Mouse (Mus musculus) kidney, adult 18-20 months (tissue): ENCODE measurements around the gene Gan.

ENCODE experiments used
- DNase-seq: peaks from one replicate; pipeline ENCODE4 v3.0.0; 2021

Gene Gan

DNA sequence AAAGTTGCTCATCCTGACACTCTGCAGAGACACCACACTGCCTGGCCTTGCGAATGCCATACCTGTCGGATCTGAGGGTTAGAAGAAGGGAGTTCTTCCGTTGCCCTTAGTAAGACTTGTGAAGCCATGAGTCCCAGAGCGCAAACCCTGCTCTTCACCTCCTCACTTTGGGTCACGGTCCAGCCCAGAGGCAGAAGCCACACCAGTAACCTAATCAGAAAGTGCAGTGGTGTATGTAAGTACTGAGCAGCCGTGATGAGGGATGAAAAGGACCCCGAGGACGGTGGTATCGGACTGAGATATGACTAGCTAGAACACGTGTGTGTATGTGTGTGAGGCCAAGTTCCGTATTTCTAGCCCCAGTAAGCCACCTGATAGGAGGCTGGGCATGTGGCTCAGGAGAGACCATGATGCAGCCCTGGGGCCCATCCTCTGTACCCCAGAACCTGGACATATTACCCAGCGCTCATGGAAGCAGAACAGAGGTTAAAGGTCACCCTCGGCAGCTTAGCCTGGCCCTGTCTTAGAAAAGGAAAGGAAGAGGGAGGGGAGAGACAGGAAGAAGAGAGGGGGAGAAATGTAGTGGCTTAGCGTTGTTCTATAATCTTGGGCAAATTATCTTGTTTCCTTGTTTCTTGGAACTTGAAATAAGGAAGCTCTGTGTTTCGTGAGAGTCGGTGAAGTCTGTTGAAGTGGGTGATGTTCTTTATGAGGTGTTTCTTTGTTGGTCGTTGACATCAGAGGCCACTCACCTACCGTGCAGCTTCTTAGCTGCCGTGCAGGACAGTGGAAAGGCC is 43.5 kb downstream of the Gan start:
- no peak for DNase-seq

DNA sequence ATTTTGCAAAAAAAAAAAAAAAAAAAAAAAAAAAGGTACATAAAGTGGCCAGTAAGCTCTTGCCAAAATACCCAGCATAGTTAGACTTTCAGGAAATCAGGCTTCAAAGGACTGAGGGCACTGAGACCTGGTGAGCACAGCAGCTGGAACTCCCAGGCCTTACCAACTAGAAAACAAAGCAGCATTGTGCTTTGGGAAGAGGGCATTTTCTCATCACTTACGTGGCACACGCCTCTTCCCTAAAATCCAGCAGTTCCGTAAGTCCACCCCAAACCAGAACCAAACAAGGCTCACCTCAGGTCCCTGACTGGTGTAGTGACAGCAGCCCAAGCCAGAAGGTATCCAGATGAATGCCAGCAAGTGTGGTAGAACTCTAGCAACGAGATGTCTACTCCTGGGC is 45.1 kb downstream of the Gan start:
- no peak for DNase-seq

DNA sequence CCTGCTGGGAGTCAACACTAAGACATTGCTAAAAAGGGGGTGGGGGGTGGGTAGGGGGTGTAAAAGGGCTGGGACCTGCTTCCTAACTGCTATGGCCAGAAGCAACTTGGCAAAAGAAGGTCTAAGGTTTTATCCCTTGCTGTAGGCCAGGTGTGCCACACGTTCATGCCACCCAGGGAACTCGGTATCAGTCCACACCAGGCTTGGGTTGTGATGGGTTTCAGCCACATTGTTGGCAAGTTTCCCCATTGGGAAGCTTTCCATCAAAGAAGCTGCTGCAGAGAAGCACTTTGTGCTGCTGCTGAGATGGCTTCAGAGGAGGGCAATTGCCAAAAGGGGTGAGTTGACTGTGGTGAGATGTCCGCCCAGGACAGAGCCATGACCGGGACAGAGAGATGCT is 47.9 kb downstream of the Gan start:
- DNase-seq = no peak

DNA sequence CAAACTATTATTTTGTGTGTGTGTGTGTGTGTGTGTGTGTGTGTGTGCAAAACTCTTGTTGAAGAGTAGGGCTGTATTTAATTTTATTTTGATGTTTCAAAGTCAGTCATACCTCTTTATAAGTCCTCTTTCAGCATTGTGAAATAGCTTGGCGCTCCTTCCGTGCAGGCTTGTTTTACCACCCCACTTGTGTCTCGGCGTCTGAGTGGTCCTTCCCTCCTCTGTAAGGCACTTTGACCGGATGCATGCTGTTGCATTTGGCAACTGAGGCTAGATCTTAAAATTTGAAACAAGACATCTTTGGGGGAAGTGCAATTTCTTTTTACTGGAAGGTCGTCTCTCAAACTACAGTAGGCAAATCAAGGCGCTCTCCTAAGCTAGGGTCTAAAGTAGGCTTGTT is 48.7 kb downstream of the Gan start:
- no peak for DNase-seq

DNA sequence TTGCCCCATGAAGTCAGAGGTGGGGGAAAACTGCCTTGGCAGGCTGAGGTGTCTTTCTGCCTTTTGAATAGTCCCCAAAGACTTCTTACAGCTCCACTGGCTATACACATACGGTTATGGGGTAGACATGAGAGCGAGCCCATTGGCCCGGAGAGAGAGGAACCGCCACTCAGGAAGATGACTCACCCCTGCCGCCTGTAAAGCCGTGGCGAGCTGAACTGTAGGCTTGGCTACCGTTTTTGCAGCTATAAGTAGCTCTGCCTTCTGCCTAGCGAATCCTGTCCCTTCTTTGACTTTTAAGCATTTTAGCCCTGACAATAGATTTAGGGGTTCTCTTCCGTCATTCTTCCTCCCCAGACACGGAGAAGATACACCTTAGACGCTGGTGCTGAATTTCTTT is 51.2 kb downstream of the Gan start:
- DNase-seq = no peak

DNA sequence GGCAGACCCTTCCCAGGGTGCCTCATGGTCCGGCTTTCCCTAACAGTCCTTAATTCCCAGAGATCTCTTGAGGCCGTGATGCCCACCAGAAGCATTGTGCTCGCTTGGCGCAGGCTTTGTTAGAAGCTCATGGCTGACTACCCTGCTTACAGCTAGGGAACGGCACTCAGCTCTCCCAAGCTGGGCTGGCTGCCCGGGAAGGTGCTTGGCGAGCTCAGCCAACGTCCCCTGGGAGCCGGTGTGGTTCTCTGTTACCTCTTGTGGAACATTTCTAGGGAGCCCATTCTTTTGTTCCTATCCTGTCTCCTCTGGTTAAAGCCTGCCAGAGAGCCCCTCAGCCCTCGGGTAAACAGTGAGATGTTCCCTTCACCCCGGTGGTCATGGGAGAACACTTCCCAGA is 54.2 kb downstream of the Gan start:
- DNase-seq = no peak

DNA sequence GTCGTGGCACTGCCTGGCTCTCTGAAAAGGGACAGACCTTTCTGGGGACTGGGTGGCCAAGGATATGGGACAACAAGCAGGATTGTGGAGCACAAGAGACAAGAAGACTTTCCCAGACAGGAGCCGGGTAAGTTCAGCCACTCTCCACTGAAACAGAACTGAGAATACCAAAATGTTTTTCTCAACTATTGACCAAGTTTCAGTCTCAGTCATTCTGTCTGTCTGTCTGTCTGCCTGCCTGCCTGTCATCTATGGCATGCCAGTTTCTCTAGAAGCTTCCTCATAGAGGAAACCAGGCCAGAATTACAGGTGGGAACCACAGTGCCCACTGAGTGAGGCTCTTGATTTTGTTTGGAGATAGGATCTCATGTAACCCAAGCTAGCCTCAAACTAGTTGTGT is 59.8 kb downstream of the Gan start:
- no peak for DNase-seq

DNA sequence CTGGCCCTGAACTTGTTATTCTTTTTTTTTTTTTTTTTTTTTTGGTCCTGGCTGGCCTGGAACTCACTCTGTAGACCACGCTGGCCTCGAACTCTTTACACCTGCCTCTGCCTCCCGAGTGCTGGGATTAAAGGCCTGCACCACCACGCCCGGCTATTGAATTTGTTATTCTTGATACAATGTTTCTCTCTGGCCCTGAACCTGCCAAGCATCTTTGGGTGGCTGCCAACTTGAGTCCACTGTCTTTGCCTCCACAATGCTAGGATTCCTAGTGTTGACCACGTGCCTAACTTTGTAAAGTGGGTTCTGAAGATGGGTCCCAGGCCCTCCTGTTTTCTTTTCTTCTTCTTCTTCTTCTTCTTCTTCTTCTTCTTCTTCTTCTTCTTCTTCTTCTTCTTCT is 64.5 kb downstream of the Gan start:
- DNase-seq = peak; percentile 25

DNA sequence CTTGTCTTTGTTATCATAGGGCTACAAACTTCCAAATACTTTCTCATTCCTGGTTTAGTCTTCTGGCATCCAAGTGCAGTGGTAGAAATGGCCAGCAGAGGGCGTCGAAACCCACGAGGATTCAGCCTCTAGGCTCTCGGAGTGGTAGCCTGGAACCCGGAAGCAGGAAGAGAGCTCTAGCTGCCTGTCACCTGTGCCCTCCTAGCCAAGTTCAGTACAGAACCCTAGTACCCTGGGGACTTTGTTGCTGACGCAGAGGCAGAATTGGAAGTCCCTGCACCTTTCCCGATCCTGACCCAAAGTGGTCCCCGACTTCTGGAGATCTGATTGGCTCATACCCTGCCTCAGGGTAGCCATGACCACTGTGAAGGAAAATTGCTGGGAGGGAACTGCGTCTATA is 66.7 kb downstream of the Gan start:
- DNase-seq = peak; percentile 91

DNA sequence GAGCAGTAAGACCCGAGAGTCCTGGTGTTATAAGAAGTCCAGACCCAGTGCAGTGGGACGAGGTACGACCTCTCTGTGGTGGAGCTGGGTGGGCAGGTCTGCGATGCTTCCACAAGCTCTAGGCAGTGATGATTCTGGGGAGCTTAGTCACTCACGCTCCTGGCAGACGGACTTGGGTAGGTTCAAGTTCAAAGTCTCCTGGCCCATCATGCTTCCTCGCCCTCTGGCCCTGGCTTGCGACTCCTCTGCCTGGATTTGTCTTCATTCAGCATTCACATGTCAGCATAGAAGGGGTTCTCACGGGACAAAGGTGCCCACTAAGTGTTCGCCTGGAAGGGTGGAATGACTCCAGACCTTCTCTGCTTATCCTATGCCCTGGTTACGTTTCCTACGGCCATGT is 68.4 kb downstream of the Gan start:
- DNase-seq = peak; percentile 30

DNA sequence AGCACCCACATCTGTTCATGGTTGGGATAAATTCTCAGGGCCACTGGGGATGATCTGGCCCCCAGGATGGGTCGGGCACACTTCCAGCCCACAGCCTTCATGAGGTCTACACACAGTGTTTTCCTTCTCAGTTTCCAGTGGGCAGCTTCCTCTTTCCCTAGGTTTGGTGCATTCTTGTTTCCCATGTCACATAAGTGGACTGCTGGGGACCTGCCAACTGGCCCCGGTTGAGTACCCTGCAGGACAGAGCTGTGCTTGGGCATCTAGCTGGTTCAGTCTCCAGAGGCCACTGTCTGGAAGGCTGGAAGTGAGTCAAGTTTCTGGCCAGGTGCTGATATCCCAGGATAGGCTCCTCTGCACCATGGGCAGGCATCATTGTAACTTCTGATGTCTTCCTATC is 69.4 kb downstream of the Gan start:
- peak; percentile 6 for DNase-seq

DNA sequence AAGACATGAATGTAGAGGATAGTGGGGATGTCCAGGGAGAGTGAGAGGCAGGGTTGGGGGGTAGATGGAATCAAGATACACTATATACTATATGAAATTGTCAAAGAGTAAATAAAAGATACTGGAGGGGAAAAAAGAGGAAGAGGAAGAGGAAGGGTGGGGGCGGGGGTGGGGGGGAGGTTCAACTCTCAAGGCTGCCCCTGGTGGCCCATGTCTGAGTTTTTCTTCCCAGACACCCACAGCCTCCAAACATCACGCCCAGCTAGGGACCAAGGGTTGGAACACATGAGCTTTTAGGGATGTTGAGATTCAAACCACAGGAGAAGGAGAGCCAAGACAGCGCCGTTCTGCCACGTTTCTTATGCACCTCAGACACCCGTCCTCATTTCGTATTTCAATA is 75.3 kb downstream of the Gan start:
- no peak for DNase-seq

DNA sequence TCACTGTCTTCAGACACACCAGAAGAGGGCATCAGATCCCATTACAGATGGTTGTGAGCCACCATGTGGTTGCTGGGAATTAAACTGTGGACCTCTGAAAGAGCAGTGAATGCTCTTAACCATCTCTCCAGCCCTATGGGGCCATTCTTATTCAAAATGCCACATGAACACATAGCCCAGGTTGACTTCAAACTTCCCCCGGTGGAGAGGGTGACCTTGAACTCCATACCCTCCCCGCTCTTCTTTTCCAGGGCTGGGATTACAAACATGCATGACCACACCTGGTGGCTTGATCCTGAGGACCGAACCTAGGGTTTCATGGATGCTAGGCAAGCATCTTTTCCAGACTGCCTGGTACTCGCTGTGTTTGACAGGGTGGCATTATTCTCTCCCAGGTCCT is 78.6 kb downstream of the Gan start:
- no peak for DNase-seq

DNA sequence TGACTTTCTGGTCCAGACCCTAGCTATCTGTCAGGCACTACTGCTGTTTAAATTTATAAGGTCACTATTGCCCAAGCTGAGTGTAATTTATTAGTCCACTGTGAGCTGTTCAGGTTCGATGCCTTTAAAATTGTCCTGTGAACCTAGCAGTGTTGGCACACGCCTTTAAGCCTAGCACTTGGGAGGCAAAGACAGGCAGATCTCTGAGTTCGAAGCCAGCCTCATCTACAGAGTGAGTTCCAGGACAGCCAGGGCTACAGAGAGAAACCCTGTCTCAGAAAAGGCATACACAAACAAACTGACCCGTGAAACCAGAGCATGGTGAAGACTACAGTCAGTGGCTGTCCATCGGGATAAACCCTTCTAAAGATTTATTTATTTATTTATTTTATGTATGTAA is 82.4 kb downstream of the Gan start:
- no peak for DNase-seq

DNA sequence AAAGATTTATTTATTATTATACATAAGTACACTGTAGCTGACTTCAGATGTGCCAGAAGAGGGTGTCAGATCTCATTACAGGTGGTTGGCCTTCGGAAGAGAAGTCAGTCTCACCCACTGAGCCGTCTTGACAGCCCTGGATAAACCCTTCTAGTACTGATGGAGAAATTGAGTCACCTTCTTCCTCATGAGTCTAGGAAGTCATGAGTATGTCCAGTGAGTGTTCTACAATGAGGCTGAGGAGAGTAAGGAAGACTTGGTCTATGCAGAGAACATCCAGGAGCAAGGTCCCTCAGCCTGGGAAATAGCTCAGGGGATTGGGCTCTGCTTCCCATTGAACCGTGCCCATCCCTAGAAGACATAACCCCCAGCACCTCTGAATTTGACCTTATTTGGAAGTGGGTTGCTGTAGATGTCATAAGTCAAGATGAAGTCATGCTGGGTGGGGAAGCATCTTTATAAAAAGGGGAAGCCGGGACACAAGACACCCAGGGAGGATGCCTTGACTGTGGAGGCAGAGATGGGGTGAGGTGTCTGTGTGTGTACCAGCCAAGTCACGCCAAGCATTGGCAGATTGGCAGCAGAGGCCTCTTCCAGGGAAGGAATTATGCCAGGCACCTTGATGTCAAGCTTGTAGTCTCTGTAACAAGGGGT is 83.0 kb downstream of the Gan start:
- DNase-seq = no peak

DNA sequence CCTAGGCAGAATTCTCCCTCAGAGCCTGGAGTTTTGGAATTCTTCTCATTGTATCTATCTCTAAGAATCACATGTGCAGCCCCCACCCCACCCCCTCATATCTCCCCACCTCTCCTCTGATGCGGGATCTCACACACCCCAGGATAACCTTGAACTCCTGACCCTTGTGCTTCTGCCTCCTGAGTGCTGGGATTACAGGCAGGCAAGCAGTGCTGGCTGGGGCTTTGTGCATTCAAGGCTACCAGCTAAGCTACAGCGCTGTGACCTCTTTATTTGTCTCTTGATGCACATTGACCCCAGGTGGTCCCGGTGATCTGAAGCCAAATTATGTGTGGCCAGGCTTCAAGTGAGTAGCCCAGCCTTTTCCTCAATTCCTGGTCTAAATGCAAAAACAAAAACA is 83.9 kb downstream of the Gan start:
- DNase-seq = no peak

DNA sequence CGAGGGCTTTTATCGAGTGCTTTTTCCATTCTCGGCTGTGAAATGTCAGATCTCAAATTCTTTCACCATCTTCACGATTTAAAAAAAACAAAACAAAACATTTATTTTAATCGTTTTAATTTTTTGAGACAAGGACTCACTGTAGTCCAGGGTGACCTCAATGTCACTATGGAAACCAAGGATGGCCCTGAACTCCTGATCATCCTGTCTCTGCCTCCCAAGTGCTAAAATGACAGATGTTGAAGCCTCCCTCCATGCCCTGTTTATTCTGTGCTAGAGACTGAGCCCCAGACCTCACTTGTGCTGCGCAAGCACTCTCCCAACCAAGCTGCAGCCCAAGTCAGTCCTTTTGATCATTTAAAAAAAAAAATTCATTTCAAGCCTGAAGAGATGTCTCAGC is 84.4 kb downstream of the Gan start:
- no peak for DNase-seq

DNA sequence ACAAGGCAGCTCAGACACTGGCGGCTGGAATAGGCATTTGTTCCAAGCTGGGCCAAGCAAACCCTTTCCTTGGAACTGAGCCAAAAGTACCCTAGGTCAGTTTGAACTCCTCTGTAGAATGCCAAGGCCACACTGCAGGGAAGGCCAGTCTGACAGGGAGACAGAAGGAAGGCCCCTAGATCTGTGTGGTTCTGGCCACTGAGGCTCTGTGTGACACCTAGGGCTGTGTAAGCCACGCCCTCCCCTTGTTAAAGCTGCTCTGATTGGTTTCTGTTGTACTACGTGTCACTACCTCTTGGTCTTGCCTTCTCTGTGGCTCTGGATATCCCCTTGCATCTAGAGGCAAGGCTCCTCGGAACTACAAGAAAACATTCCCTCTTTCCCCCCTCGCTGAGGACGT is 86.7 kb downstream of the Gan start:
- no peak for DNase-seq

DNA sequence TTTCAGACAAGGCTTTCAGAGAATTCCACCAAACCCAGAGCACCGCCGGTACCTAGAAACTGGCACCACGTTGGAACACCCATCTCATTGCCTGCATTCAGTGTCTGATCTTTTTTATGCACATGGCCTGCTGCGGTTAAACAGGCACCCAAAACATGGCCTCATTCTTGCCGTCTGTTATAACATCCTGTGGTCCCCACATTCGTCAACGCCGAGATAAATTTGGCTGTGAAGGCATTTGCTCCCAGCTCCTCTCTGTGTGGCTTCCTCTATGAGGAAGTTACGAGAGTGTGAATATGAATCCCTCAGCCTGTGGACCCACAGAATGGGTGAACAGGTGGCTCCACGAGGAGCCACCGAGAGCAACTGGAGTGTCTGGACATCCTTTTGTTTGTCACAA is 90.4 kb downstream of the Gan start:
- no peak for DNase-seq

DNA sequence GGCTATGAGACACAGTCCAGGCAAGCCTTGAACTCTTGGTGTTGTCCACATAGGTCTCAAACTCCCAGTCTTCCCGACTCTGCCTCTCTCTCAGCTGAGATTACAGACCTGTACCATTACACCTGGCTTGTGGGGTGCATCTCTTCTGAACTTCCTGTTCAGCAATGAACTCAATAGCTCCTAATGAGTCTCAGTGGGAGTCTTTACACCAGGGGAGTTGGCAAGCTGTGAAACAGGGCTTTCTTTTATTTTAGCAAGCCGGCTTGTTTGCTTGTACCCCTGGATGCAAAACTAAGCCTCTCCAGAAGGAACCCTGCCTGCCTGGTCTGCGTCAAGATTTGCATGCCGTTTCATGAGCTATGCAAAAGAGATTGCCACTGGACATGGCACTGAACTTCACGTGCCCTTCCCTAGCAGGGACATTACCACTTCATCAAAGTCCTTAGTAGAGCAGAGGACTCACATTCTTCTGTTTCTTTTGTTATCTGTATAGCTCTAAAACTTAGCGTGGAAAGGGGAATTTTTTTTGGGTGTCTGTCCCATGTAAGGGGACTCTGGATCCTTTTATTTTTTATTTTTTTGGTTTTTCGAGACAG is 93.2 kb downstream of the Gan start:
- DNase-seq = no peak

DNA sequence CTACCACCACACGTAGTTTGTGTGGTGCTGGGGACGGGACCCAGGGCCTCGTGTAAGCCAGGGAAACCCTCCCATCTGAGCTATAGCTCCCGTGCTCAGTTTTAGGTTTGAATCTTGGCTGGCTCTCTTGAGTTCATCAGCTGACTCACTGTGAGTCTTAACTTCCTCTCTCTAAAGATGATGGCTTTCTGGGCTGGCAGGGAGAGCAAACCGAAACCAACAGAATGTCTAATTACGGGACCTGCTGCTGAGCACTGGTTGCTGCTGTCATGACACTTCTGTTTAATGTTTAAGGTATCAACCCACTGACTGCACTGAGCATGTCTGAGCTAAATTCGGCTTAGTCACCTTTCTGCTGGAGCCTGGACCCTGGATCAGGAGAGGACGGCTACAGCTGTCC is 94.7 kb downstream of the Gan start:
- no peak for DNase-seq

DNA sequence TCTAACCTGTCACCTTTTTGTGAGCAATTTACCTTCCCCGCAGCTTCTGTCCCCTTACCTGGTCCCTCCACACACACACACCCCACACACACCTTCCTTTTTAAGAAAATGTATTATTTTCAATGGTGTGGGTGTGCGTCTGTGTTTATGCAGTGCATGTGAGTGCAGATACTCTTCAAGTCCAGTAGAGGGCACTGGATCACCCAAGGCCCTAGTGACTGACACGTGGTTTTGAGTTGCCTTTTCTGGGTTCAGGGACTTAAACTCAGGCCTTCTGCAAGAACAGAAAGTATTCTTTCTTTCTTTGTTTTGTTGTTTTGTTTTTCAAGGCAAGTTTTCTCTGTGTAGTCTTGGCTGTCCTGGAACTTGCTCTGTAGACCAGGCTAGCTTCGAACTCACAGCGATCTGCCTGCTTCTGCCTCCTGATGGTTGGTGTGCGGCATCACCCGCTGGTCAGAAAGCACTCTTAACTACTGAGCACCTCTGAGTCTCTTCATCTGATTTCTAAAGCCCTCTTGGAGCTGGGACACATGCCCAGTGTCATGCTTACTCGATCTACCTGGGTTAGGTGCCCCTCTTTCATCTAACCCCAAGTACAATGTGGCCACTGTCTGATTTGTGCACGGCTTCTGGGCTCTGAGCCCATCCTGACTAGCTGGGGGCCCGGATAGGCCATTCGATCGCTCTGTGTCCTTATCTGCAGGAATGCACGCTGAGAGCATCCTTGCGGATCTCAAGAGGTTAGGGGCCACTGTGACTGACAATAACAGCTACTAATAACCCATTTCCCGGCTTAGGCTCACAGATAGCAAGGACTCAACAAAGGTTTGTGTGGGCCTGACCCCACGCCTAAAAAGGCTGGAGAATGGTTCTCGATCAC is 95.7 kb downstream of the Gan start:
- DNase-seq = no peak

DNA sequence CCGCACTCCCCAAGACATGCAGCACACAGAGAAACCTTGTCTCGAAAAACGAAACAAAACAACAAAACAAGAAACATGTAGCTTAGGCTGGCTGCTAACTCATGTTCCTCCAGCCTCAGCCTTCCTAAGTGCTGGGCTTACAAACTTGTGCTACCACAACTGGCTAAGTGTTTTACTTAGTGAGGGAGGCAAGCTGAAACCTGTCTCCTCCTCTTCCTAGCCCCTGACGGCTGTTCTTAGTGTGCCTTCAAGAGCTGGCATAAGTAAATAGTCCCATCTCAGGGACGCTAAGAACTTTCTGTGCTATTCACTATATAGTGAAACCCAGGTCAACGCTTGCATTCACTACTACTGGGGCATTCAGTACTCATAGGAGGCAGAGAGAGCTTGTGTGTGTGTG is 96.6 kb downstream of the Gan start:
- no peak for DNase-seq
